7 mouse cellular contexts compared by ENCODE assay signal in the genomic region with DNA sequence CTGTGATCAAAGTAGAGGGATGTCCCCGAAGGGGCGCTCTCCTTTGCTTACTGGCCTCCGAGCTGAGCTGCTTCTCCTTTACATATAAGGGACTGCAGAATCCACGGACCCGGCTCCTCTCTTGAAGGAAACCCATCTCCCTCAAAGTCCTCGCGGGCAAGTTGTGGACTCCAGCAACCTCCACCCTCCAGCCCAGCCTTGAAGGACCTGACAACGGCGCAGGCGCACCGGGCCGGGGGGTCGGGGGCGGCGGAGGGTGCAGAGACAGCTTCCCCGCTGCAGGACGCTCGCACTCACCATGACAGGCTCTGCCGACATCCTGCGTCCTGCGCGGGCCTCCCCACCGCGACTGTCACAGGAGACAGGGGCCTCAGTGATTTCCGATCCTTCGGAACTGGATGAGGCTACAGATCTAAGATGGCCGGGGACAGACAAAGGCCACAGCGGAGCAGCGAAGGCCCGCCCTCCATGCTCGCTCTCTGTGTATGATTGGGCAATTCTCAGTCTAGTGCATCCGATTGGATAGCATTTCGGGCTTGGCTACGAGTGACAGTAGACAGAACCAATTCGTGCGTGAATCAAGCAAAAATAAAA. TPM values are rescaled to one million over a fixed set of nuclear protein-coding genes. Genes with fewer than 3 reads are reported as not detected.
A peak's percentile ranks its signal among the peaks of the same experiment; 100 is the strongest.
DNase-seq lines count a peak whose midpoint lies in the region; ATAC-seq lines count a peak whose summit lies in the region.

A gene (minus strand): TSS at position 440 of the 594 bp plus-strand sequence.

- H3K9ac ChIP-seq in intestine, embryonic 15.5 days: peak within 1 kb of the TSS; percentile 95

- H3K27me3 ChIP-seq in intestine, embryonic 15.5 days (replicated peaks): no peaks in the 10 kb centered on the region
- no peaks in the 10 kb centered on the region for H3K27me3 ChIP-seq in midbrain, embryonic 10.5 days (ENCODE audit: low read depth, poor library complexity, severe bottlenecking)

- WGBS in intestine, embryonic 15.5 days: under 1% methylated on average over 36 of the region's 36 CpGs
- under 1% methylated on average over 35 of the region's 36 CpGs for WGBS in midbrain, embryonic 10.5 days

- no peaks in the 10 kb centered on the region for H3K9me3 ChIP-seq in intestine, embryonic 15.5 days
- H3K9me3 ChIP-seq in midbrain, embryonic 10.5 days (replicated peaks): no peaks in the 10 kb centered on the region

- H3K36me3 ChIP-seq in intestine, embryonic 15.5 days: peaks cover 2% of the 10 kb centered on the region; the same call in 1 of the 2 replicates
- peaks cover 25% of the 10 kb centered on the region for H3K36me3 ChIP-seq in midbrain, embryonic 10.5 days

- peak within 1 kb of the TSS; percentile 99 for H3K27ac ChIP-seq in intestine, embryonic 15.5 days
- H3K27ac ChIP-seq in midbrain, embryonic 10.5 days (replicated peaks): peak within 1 kb of the TSS; percentile 97

- ATAC-seq in intestine, embryonic 15.5 days: peak; percentile 100

- H3K4me2 ChIP-seq in intestine, embryonic 15.5 days (replicated peaks): peak within 1 kb of the TSS; percentile 61

- H3K4me3 ChIP-seq in intestine, embryonic 15.5 days (replicated peaks): peak within 1 kb of the TSS; percentile 83
- H3K4me3 ChIP-seq in midbrain, embryonic 10.5 days: peak within 1 kb of the TSS; percentile 89

- 0 out of 2 replicates have a peak, but pooled peaks cover 2% of the 10 kb centered on the region for H3K4me1 ChIP-seq in intestine, embryonic 15.5 days (replicated peaks)
- H3K4me1 ChIP-seq in midbrain, embryonic 10.5 days: peaks cover 18% of the 10 kb centered on the region

- DNase-seq in adrenal gland, adult 2 months: peak; percentile 95
- DNase-seq in embryo, embryonic 11.5 days (ENCODE audit: low read depth, low spot score): peak; percentile 91
- peak; percentile 88 to 89 for DNase-seq in gastrocnemius, postnatal 36 days
- peak; percentile 96 to 98 for DNase-seq in left cerebral cortex, postnatal 25 days (ENCODE audit: low spot score in 2 of 2)
- peak; percentile 92 for DNase-seq in midbrain, embryonic 10.5 days (ENCODE audit: low spot score)
- DNase-seq in right cerebral cortex, postnatal 4 days: peak; percentile 84

- intact Hi-C loops in gastrocnemius, postnatal 36 days (cut with DNase I): no loop called here
- intact Hi-C loops in left cerebral cortex, postnatal 25 days (cut with DNase I): loop anchor here (5.0 to 10.0 kb wide), 2 partner anchors 312 to 345 kb away; a partner anchor contains a TSS

RNA-seq across cellular contexts. Expression of the gene that starts here (rescaled TPM):
- total RNA-seq in adrenal gland, adult 2 months (2021): 10 to 100 TPM; 11.4 to 13.5 TPM
- polyA plus RNA-seq in adrenal gland, adult 2 months (2012; rRNA removed): 0.32 and 0.83 TPM in 2 replicates
- total RNA-seq in gastrocnemius, postnatal 36 days (2021): 10 to 100 TPM in 1 of 2 experiments, 1 to 10 TPM in 1; 6.9 to 10.2 TPM
- 20.4 and 20.9 TPM in 2 replicates for polyA plus RNA-seq in intestine, embryonic 15.5 days (2015; fragmentation: Nextera tagmentation; extraction: Ambion mirVana)
- 10 to 100 TPM; 21.1 to 23.7 TPM for total RNA-seq in left cerebral cortex, postnatal 25 days (2021)
- 29.1 and 35.7 TPM in 2 replicates for polyA plus RNA-seq in midbrain, embryonic 10.5 days (2016; fragmentation: Nextera tagmentation; extraction: Ambion mirVana)

Comparison
In these comparisons a context has a peak if more than half of its experiments do, and no peak if none do; other contexts are left out.
1. Peak in every context shown above with its lines: DNase-seq, ATAC-seq, H3K4me3 ChIP-seq and H3K27ac ChIP-seq.
2. RNA of the gene that starts here (polyA plus RNA-seq): 29.1 to 35.7 TPM in midbrain, embryonic 10.5 days and 20.4 to 20.9 TPM in intestine, embryonic 15.5 days; 0.32 to 0.83 TPM in adrenal gland, adult 2 months; every median in the first group is over 10 times any median in the second.